In genomic region chr6:87142239-87142638, GRCm38 (mm10) we compare ENCODE assay signal across 28 mouse cellular contexts. TPM values are rescaled to one million over a fixed set of nuclear protein-coding genes. Genes with fewer than 3 reads are reported as not detected.
DNase-seq lines count a peak whose midpoint lies in the region; ATAC-seq and TF ChIP-seq lines count a peak whose summit lies in the region.
"Had no signal": no experiment of that assay in that cellular context is flagged by ENCODE, and none has a peak within 500 bp of the region (broad histone marks: within the 10 kb centered on the region; RNA-seq: fewer than 3 reads in every experiment).

No protein-coding gene starts in this region.

- H3K9ac ChIP-seq in heart, adult 2 months (ENCODE audit: low read depth, low read length): no peak overlapping the region
- no peak overlapping the region for H3K9ac ChIP-seq in lung, embryonic 15.5 days
- H3K9ac ChIP-seq in lung, postnatal 0 days (replicated peaks; ENCODE audit: low read depth): no peak overlapping the region
- H3K9ac ChIP-seq: embryonic facial prominence, embryonic 12.5 days; forebrain, embryonic 15.5 days; heart, embryonic 13.5 days; hindbrain, embryonic 15.5 days; midbrain, embryonic 13.5 days had no signal

- H3K9me3 ChIP-seq in heart, embryonic 10.5 days: no peaks in the 10 kb centered on the region
- H3K9me3 ChIP-seq in lung, embryonic 15.5 days: no peaks in the 10 kb centered on the region
- H3K9me3 ChIP-seq in lung, postnatal 0 days (ENCODE audit: low read length): no peaks in the 10 kb centered on the region
- H3K9me3 ChIP-seq: embryonic facial prominence, embryonic 12.5 days; forebrain, embryonic 15.5 days; heart, embryonic 13.5 days; hindbrain, embryonic 15.5 days; megakaryocyte, embryonic 14.5 days; midbrain, embryonic 13.5 days had no signal

- WGBS in heart, adult 2 months: 56% methylated on average over 5 of the region's 5 CpGs
- WGBS in heart, embryonic 10.5 days: 71% methylated on average over 5 of the region's 5 CpGs
- 49% methylated on average over 5 of the region's 5 CpGs for WGBS in lung, embryonic 15.5 days
- WGBS in lung, adult 2 months: 63% methylated on average over 5 of the region's 5 CpGs
- WGBS in lung, postnatal 0 days: 54% methylated on average over 5 of the region's 5 CpGs

- 0 out of 2 replicates have a peak, but pooled peaks cover 2% of the 10 kb centered on the region for H3K4me1 ChIP-seq in heart, adult 2 months (ENCODE audit: control insufficient read depth, insufficient read depth, low read length)
- peaks cover 9% of the 10 kb centered on the region for H3K4me1 ChIP-seq in heart, embryonic 10.5 days
- H3K4me1 ChIP-seq in lung, embryonic 15.5 days: peaks cover 37% of the 10 kb centered on the region
- H3K4me1 ChIP-seq in lung, adult 2 months (ENCODE audit: control insufficient read depth, insufficient read depth, low read length): no peaks in the 10 kb centered on the region; the same call in 1 of the 2 replicates
- peaks cover 7% of the 10 kb centered on the region; the same call in 1 of the 2 replicates for H3K4me1 ChIP-seq in lung, postnatal 0 days (ENCODE audit: insufficient read depth, low read depth, low read length)
- H3K4me1 ChIP-seq: forebrain, embryonic 15.5 days; megakaryocyte, embryonic 14.5 days had no signal

- no peak for TF ChIP-seq POLR2A in heart, adult 2 months (IDR thresholded peaks at IDR 0.05; ENCODE audit: insufficient read depth, low read depth, low read length)
- no peak for TF ChIP-seq POLR2A in lung, adult 2 months (IDR thresholded peaks at IDR 0.05; ENCODE audit: borderline replicate concordance, extremely low read depth, low read depth, low read length)

- no peak overlapping the region for H3K27ac ChIP-seq in heart, adult 2 months
- no peak overlapping the region for H3K27ac ChIP-seq in heart, embryonic 10.5 days
- H3K27ac ChIP-seq in lung, embryonic 15.5 days: peak overlapping the region; percentile 21
- peak overlapping the region; percentile 54; the same call in 1 of the 2 replicates for H3K27ac ChIP-seq in lung, postnatal 0 days (ENCODE audit: low read length)
- H3K27ac ChIP-seq: embryonic facial prominence, embryonic 12.5 days; forebrain, embryonic 15.5 days; heart, embryonic 13.5 days; hindbrain, embryonic 15.5 days; kidney, postnatal 0 days; midbrain, embryonic 13.5 days; stomach, postnatal 0 days had no signal

- intact Hi-C loops in heart, adult 2 months (cut with DNase I): no loop called here

- H3K36me3 ChIP-seq in heart, adult 2 months (ENCODE audit: control insufficient read depth, insufficient read depth, low read length): no peaks in the 10 kb centered on the region
- H3K36me3 ChIP-seq in heart, embryonic 10.5 days: no peaks in the 10 kb centered on the region
- H3K36me3 ChIP-seq in lung, embryonic 15.5 days: no peaks in the 10 kb centered on the region
- H3K36me3 ChIP-seq in lung, postnatal 0 days (ENCODE audit: insufficient read depth, low read length): no peaks in the 10 kb centered on the region
- H3K36me3 ChIP-seq: embryonic facial prominence, embryonic 12.5 days; forebrain, embryonic 15.5 days; heart, embryonic 13.5 days; hindbrain, embryonic 15.5 days; midbrain, embryonic 13.5 days had no signal

- H3K27me3 ChIP-seq in heart, adult 2 months (ENCODE audit: control insufficient read depth, insufficient read depth, low read length): no peaks in the 10 kb centered on the region
- no peaks in the 10 kb centered on the region for H3K27me3 ChIP-seq in heart, embryonic 10.5 days (ENCODE audit: insufficient read depth, poor library complexity, severe bottlenecking)
- no peaks in the 10 kb centered on the region for H3K27me3 ChIP-seq in lung, embryonic 15.5 days
- no peaks in the 10 kb centered on the region for H3K27me3 ChIP-seq in lung, postnatal 0 days (replicated peaks; ENCODE audit: insufficient read depth, low read length)
- H3K27me3 ChIP-seq: embryonic facial prominence, embryonic 12.5 days; forebrain, embryonic 15.5 days; heart, embryonic 13.5 days; hindbrain, embryonic 15.5 days; midbrain, embryonic 13.5 days had no signal

- H3K79me2 ChIP-seq in heart, adult 2 months (replicated peaks; ENCODE audit: control insufficient read depth, insufficient read depth, low read length): no peaks in the 10 kb centered on the region

- peak; percentile 42 to 45 for DNase-seq in heart, adult 2 months
- DNase-seq in heart, embryonic 10.5 days (ENCODE audit: low spot score): no peak
- no peak for DNase-seq in lung, adult 2 months
- peak; percentile 57 for DNase-seq in lung, postnatal 0 days (ENCODE audit: low spot score)
- no peak for DNase-seq in cerebellum, postnatal 25 days
- no peak for DNase-seq in adrenal gland, adult 8-10 months
- DNase-seq: adrenal gland, postnatal 36 days; cerebellum, adult 11 months; cerebellum, postnatal 10 days; gastrocnemius, postnatal 25 days; kidney, adult 2 months; layer of hippocampus, adult 9-11 months; right cerebral cortex, postnatal 14 days had no signal

- no peak for ATAC-seq in lung, embryonic 15.5 days (ENCODE audit: borderline replicate concordance, extremely low read depth, low FRiP score, low TSS enrichment)
- ATAC-seq in lung, postnatal 0 days: peak; percentile 76
- ATAC-seq: CD4-positive, CD25-positive, alpha-beta regulatory T cell, adult 4 months; forebrain, embryonic 15.5 days; midbrain, embryonic 13.5 days had no signal

- no peak for TF ChIP-seq CTCF in heart, adult 2 months (IDR thresholded peaks at IDR 0.05)
- TF ChIP-seq CTCF in lung, adult 2 months (IDR thresholded peaks at IDR 0.05; ENCODE audit: insufficient read depth, low read length): no peak
- no peak for TF ChIP-seq CTCF in lung, postnatal 0 days (IDR thresholded peaks at IDR 0.05)

- no peak overlapping the region for H3K4me2 ChIP-seq in lung, embryonic 15.5 days
- no peak overlapping the region for H3K4me2 ChIP-seq in lung, postnatal 0 days (replicated peaks; ENCODE audit: low read depth, low read length)
- H3K4me2 ChIP-seq: embryonic facial prominence, embryonic 12.5 days; forebrain, embryonic 15.5 days; heart, embryonic 13.5 days; hindbrain, embryonic 15.5 days; midbrain, embryonic 13.5 days had no signal

- no peak for TF ChIP-seq EP300 in heart, adult 2 months (IDR thresholded peaks at IDR 0.05; ENCODE audit: insufficient read depth, low read depth, low read length)
- 0 out of 2 replicates have a peak, but pooled peaks have one; percentile 17 for TF ChIP-seq EP300 in lung, postnatal 0 days (IDR thresholded peaks at IDR 0.05)

- no peak overlapping the region for H3K4me3 ChIP-seq in heart, adult 2 months
- H3K4me3 ChIP-seq in heart, embryonic 10.5 days: no peak overlapping the region
- H3K4me3 ChIP-seq in lung, embryonic 15.5 days: no peak overlapping the region
- H3K4me3 ChIP-seq in lung, adult 2 months (replicated peaks; ENCODE audit: extremely low read depth, low read depth, low read length): no peak overlapping the region
- no peak overlapping the region for H3K4me3 ChIP-seq in lung, postnatal 0 days (ENCODE audit: low read depth, low read length)
- H3K4me3 ChIP-seq: embryonic facial prominence, embryonic 12.5 days; forebrain, embryonic 15.5 days; heart, embryonic 13.5 days; hindbrain, embryonic 15.5 days; megakaryocyte, embryonic 14.5 days; midbrain, embryonic 13.5 days had no signal

RNA-seq across cellular contexts. Expression of gene D6Ertd527e, which starts 37.7 kb away (rescaled TPM):
- not detected for total RNA-seq in heart, adult 2 months (2021)
- 0.04 TPM in 1 of 2 replicates, not detected in the other for polyA plus RNA-seq in heart, adult 2 months (2012; rRNA removed)
- polyA plus RNA-seq in heart, embryonic 10.5 days (2016; fragmentation: Nextera tagmentation; extraction: Ambion mirVana): not detected in 2 replicates
- polyA plus RNA-seq in lung, embryonic 15.5 days (2015; fragmentation: Nextera tagmentation; extraction: Ambion mirVana): 0.36 and 0.42 TPM in 2 replicates
- polyA plus RNA-seq in lung, adult 2 months (2012; rRNA removed): 2.0 and 2.3 TPM in 2 replicates
- 0.30 and 0.33 TPM in 2 replicates for polyA plus RNA-seq in lung, postnatal 0 days (2015; fragmentation: Nextera tagmentation; extraction: Ambion mirVana)
- under 1 TPM in 2 of 4 experiments, not detected in 2; 0.22 to 0.24 TPM for total RNA-seq in adrenal gland, adult 8-10 months (2022)
- total RNA-seq: adrenal gland, postnatal 36 days; gastrocnemius, postnatal 25 days; heart, postnatal 36 days; left cerebral cortex, adult 18-20 months; left cerebral cortex, postnatal 25 days; liver, adult 2 months had no signal
- polyA plus RNA-seq: CD4-positive, CD25-positive, alpha-beta regulatory T cell, adult 4 months; forebrain, embryonic 15.5 days; liver, adult 2 months; liver, embryonic 16.5 days had no signal

Comparison
In these comparisons a context has a peak if more than half of its experiments do, and no peak if none do; other contexts are left out.
1. DNase-seq: peak in heart, adult 2 months (2 of 2) and lung, postnatal 0 days (single experiment); none in heart, embryonic 10.5 days (single experiment), lung, adult 2 months (single experiment), cerebellum, postnatal 25 days (0 of 2) and adrenal gland, adult 8-10 months (single experiment).
2. H3K27ac ChIP-seq: peak in lung, embryonic 15.5 days (single experiment) and lung, postnatal 0 days (single experiment); none in heart, adult 2 months (single experiment) and heart, embryonic 10.5 days (single experiment).